18 mouse cellular contexts compared by ENCODE assay signal in the genomic region with DNA sequence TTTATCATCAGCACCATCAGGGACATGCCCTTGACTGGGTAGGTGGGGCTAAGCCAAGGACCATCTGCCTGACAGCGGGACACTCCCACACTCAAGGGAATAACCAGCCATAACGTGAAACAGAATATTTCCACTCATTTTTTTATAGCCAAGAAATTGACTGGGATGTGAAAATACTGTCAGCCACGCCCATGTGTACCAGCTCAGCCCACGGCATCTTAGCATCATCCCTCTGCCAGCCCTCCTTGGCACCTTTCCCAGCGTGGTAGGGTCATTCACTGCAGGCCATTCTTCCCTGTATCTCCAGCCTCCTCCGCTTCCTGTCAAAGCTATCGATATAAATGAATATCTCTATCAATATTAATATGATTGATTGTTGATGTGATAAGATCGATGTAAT. TPM values are rescaled to one million over a fixed set of nuclear protein-coding genes. Genes with fewer than 3 reads are reported as not detected.
DNase-seq lines count a peak whose midpoint lies in the region; ATAC-seq lines count a peak whose summit lies in the region.
"Had no signal": no experiment of that assay in that cellular context is flagged by ENCODE, and none has a peak within 500 bp of the region (broad histone marks: within the 10 kb centered on the region; RNA-seq: fewer than 3 reads in every experiment).

No protein-coding gene starts in this region.

- H3K27me3 ChIP-seq in liver, embryonic 12.5 days (replicated peaks): no peaks in the 10 kb centered on the region
- H3K27me3 ChIP-seq: hindbrain, embryonic 12.5 days; kidney, embryonic 15.5 days; limb, embryonic 13.5 days; midbrain, embryonic 13.5 days had no signal

- H3K36me3 ChIP-seq in liver, embryonic 12.5 days: no peaks in the 10 kb centered on the region
- H3K36me3 ChIP-seq: forebrain, embryonic 10.5 days; G1E; heart, embryonic 10.5 days; hindbrain, embryonic 12.5 days; kidney, embryonic 15.5 days; limb, embryonic 13.5 days; midbrain, embryonic 13.5 days had no signal

- DNase-seq in frontal cortex, adult 2 months (ENCODE audit: extremely low spot score in 1 of 2, low spot score in 1 of 2): peak; percentile 27 to 50
- no peak for DNase-seq in frontal cortex, postnatal 14 days (ENCODE audit: low spot score in 2 of 2)
- peak; percentile 37 to 41 for DNase-seq in left cerebral cortex, postnatal 14 days (ENCODE audit: low spot score in 2 of 2)
- no peak for DNase-seq in left cerebral cortex, adult 11 months (ENCODE audit: low spot score)
- peak; percentile 35 for DNase-seq in layer of hippocampus, adult 11-12 months (ENCODE audit: low spot score)
- DNase-seq in left cerebral cortex, postnatal 4 days: peak; percentile 67
- no peak for DNase-seq in ovary, postnatal 10 days (ENCODE audit: low spot score)
- DNase-seq: cerebellum, adult 11 months; lung, postnatal 36 days; thymus, adult 18-20 months had no signal

- no peak for ATAC-seq in liver, embryonic 12.5 days
- ATAC-seq: midbrain, embryonic 13.5 days had no signal

- H3K27ac ChIP-seq in liver, embryonic 12.5 days: no peak overlapping the region
- H3K27ac ChIP-seq: forebrain, embryonic 10.5 days; heart, embryonic 10.5 days; hindbrain, embryonic 12.5 days; kidney, embryonic 15.5 days; limb, embryonic 13.5 days; midbrain, embryonic 13.5 days had no signal

- no peak overlapping the region for H3K9ac ChIP-seq in liver, embryonic 12.5 days
- H3K9ac ChIP-seq: hindbrain, embryonic 12.5 days; kidney, embryonic 15.5 days; limb, embryonic 13.5 days; midbrain, embryonic 13.5 days had no signal

- H3K4me3 ChIP-seq in liver, embryonic 12.5 days: no peak overlapping the region
- H3K4me3 ChIP-seq: forebrain, embryonic 10.5 days; heart, embryonic 10.5 days; hindbrain, embryonic 12.5 days; kidney, embryonic 15.5 days; limb, embryonic 13.5 days; midbrain, embryonic 13.5 days had no signal

- H3K4me2 ChIP-seq in liver, embryonic 12.5 days: no peak overlapping the region
- H3K4me2 ChIP-seq: hindbrain, embryonic 12.5 days; kidney, embryonic 15.5 days; limb, embryonic 13.5 days; midbrain, embryonic 13.5 days had no signal

- intact Hi-C loops in left cerebral cortex, postnatal 14 days (cut with DNase I): no loop called here
- intact Hi-C loops in left cerebral cortex, postnatal 4 days (cut with DNase I): no loop called here

- H3K4me1 ChIP-seq in liver, embryonic 12.5 days: no peaks in the 10 kb centered on the region
- H3K4me1 ChIP-seq: forebrain, embryonic 10.5 days; heart, embryonic 10.5 days; hindbrain, embryonic 12.5 days; kidney, embryonic 15.5 days; limb, embryonic 13.5 days; midbrain, embryonic 13.5 days had no signal

- 66% methylated on average over 8 of the region's 8 CpGs for WGBS in liver, embryonic 12.5 days (ENCODE audit: insufficient replicate concordance)

- peaks cover 9% of the 10 kb centered on the region; the same call in 1 of the 2 replicates for H3K9me3 ChIP-seq in liver, embryonic 12.5 days (replicated peaks)

RNA-seq across cellular contexts. Expression of a gene that starts 40.1 kb away (rescaled TPM):
- 544 and 587 TPM in 2 replicates for polyA plus RNA-seq in frontal cortex, adult 2 months (2012; rRNA removed)
- total RNA-seq in left cerebral cortex, postnatal 14 days (2021): 100 to 1,000 TPM; 623 to 630 TPM
- 100 to 1,000 TPM; 443 to 507 TPM for total RNA-seq in left cerebral cortex, postnatal 4 days (2021)
- polyA plus RNA-seq in liver, embryonic 12.5 days (2016; fragmentation: Nextera tagmentation; extraction: Ambion mirVana): 96.0 and 96.2 TPM in 2 replicates

Comparison
In these comparisons a context has a peak if more than half of its experiments do, and no peak if none do; other contexts are left out.
1. DNase-seq: peak in frontal cortex, adult 2 months (2 of 2), left cerebral cortex, postnatal 14 days (2 of 2), layer of hippocampus, adult 11-12 months (single experiment) and left cerebral cortex, postnatal 4 days (single experiment); none in frontal cortex, postnatal 14 days (0 of 2), left cerebral cortex, adult 11 months (single experiment) and ovary, postnatal 10 days (single experiment).